Mouse (Mus musculus) stomach, embryonic 15.5 days (tissue): ENCODE data around the gene Zfp385c. TPM values are rescaled to one million over a fixed set of nuclear protein-coding genes. Genes with fewer than 3 reads are reported as not detected.

Source experiments
- ATAC-seq: fragments of 200-750 bp; cut with Nextera tagmentation; 2 replicates; pipeline ENCODE4 v1.8.0; 2017; ENCODE audit warnings: low read depth, moderate number of reproducible peaks, moderate TSS enrichment; ENCODE audit not compliant: insufficient read depth, low FRiP score
- H3K27ac ChIP-seq: fragments of 300-500 bp; sonication (generic); 2 replicates; pipeline ENCODE4 v1.5.1; 2015; ENCODE audit warnings: mild to moderate bottlenecking, inconsistent platforms
- H3K27me3 ChIP-seq: fragments of 300-500 bp; sonication (generic); replicated peaks from 2 replicates; pipeline ENCODE4 v1.6.1; 2015; ENCODE audit warnings: inconsistent platforms
- H3K36me3 ChIP-seq: fragments of 300-500 bp; sonication (generic); 2 replicates; pipeline ENCODE4 v1.6.1; 2015; ENCODE audit warnings: inconsistent platforms
- H3K4me1 ChIP-seq: fragments of 300-500 bp; sonication (generic); 2 replicates; pipeline ENCODE4 v1.6.1; 2015; ENCODE audit warnings: inconsistent platforms
- H3K4me2 ChIP-seq: fragments of 300-500 bp; sonication (generic); 2 replicates; pipeline ENCODE4 v1.6.1; 2015; ENCODE audit warnings: mild to moderate bottlenecking, inconsistent platforms
- H3K4me3 ChIP-seq: fragments of 300-500 bp; sonication (generic); replicated peaks from 2 replicates; pipeline ENCODE4 v1.5.1; 2015; ENCODE audit warnings: inconsistent platforms
- H3K9ac ChIP-seq: fragments of 300-500 bp; sonication (generic); 2 replicates; pipeline ENCODE4 v1.6.1; 2015; ENCODE audit warnings: inconsistent platforms
- H3K9me3 ChIP-seq: fragments of 300-500 bp; sonication (generic); 2 replicates; pipeline ENCODE4 v1.6.1; 2016; ENCODE audit warnings: inconsistent platforms
- WGBS: fragments of 180-500 bp; shearing (Covaris S2); methylation state at CpG from one replicate; pipeline ENCODE4 v1.1.7; 2015; 5-methylcytosine and 5-hydroxymethylcytosine counted together
- polyA plus RNA-seq: library from polyadenylated mRNA; unstranded; fragments of >200 nt; fragmentation: Nextera tagmentation; extraction: Ambion mirVana; gene quantifications from 2 replicates; pipeline ENCODE4 v1.2.1, GENCODE M21; 2015

The Zfp385c gene
- polyA plus RNA-seq, 1 experiment from 2014 or later: 0.06 TPM

- no peak overlapping the region for H3K4me2 ChIP-seq
- H3K36me3 ChIP-seq: no peaks in the 10 kb centered on the region
- H3K27ac ChIP-seq: no peak overlapping the region
- WGBS: 92% methylated on average over 3 of the region's 3 CpGs
- no peaks in the 10 kb centered on the region for H3K9me3 ChIP-seq
- ATAC-seq: no peak
- H3K27me3 ChIP-seq: no peaks in the 10 kb centered on the region
- no peak overlapping the region for H3K4me3 ChIP-seq
- peaks cover 16% of the 10 kb centered on the region for H3K4me1 ChIP-seq
- H3K9ac ChIP-seq: no peak overlapping the region
These were observed 34.9 kb upstream of the Zfp385c start for GRCm38 (mm10) chr11:100727201-100727600.

- Histone ChIP-seq H3K4me2 (peak overlapping the region; percentile 19; the same call in 1 of the 2 replicates), H3K4me1 (peaks cover 31% of the 10 kb centered on the region), H3K9me3 (no peaks in the 10 kb centered on the region), H3K27me3 (no peaks in the 10 kb centered on the region), H3K4me3 (no peak overlapping the region), H3K27ac (peak overlapping the region; percentile 70), H3K9ac (no peak overlapping the region), H3K36me3 (no peaks in the 10 kb centered on the region)
- 32% methylated on average over 5 of the region's 5 CpGs for WGBS
- 0 out of 2 replicates have a peak, but pooled peaks have one; percentile 50 for ATAC-seq
These were observed 32.8 kb upstream of the Zfp385c start for GRCm38 (mm10) chr11:100724919-100725512.

- WGBS: 39% methylated on average over 2 of the region's 2 CpGs
- peaks cover 5% of the 10 kb centered on the region; the same call in 1 of the 2 replicates for H3K36me3 ChIP-seq
- no peak for ATAC-seq
- no peak overlapping the region for H3K4me3 ChIP-seq
- H3K4me1 ChIP-seq: peaks cover 31% of the 10 kb centered on the region
- no peaks in the 10 kb centered on the region for H3K27me3 ChIP-seq
- peak overlapping the region; percentile 28; the same call in 1 of the 2 replicates for H3K27ac ChIP-seq
- no peaks in the 10 kb centered on the region for H3K9me3 ChIP-seq
- H3K9ac ChIP-seq: no peak overlapping the region
- no peak overlapping the region for H3K4me2 ChIP-seq
These were observed 30.3 kb upstream of the Zfp385c start for GRCm38 (mm10) chr11:100722493-100723028.

GRCm38 (mm10) chr11:100721776-100722492 is 29.7 kb upstream of the Zfp385c start:
- 59% methylated on average over 8 of the region's 8 CpGs for WGBS
- no peak for ATAC-seq
- no peaks in the 10 kb centered on the region for H3K9me3 ChIP-seq
- peaks cover 31% of the 10 kb centered on the region for H3K4me1 ChIP-seq
- H3K36me3 ChIP-seq: peaks cover 8% of the 10 kb centered on the region
- H3K27ac ChIP-seq: peak overlapping the region; percentile 28; the same call in 1 of the 2 replicates
- H3K4me2 ChIP-seq: no peak overlapping the region
- no peaks in the 10 kb centered on the region for H3K27me3 ChIP-seq
- no peak overlapping the region for H3K4me3 ChIP-seq
- no peak overlapping the region for H3K9ac ChIP-seq

GRCm38 (mm10) chr11:100721254-100721653 is 29.0 kb upstream of the Zfp385c start:
- H3K4me1 ChIP-seq: peaks cover 31% of the 10 kb centered on the region
- H3K27me3 ChIP-seq: no peaks in the 10 kb centered on the region
- no peak overlapping the region for H3K4me2 ChIP-seq
- no peak for ATAC-seq
- H3K36me3 ChIP-seq: peaks cover 14% of the 10 kb centered on the region
- 58% methylated on average over 4 of the region's 4 CpGs for WGBS
- H3K4me3 ChIP-seq: no peak overlapping the region
- no peak overlapping the region for H3K9ac ChIP-seq
- H3K9me3 ChIP-seq: no peaks in the 10 kb centered on the region
- peak overlapping the region; percentile 42; the same call in 1 of the 2 replicates for H3K27ac ChIP-seq

GRCm38 (mm10) chr11:100720345-100720744 is 28.1 kb upstream of the Zfp385c start:
- H3K27ac ChIP-seq: peak overlapping the region; percentile 42; the same call in 1 of the 2 replicates

GRCm38 (mm10) chr11:100719893-100720292 is 27.6 kb upstream of the Zfp385c start:
- Histone ChIP-seq H3K27ac (peak overlapping the region; percentile 18; the same call in 1 of the 2 replicates), H3K27me3 (no peaks in the 10 kb centered on the region), H3K36me3 (peaks cover 18% of the 10 kb centered on the region), H3K4me2 (no peak overlapping the region), H3K9ac (no peak overlapping the region), H3K4me3 (no peak overlapping the region), H3K4me1 (peaks cover 25% of the 10 kb centered on the region), H3K9me3 (no peaks in the 10 kb centered on the region)
- 86% methylated on average over 11 of the region's 11 CpGs for WGBS
- ATAC-seq: no peak

More at GRCm38 (mm10) chr11:100720345-100720744, 28.1 kb upstream of the Zfp385c start:
- peaks cover 30% of the 10 kb centered on the region for H3K4me1 ChIP-seq
- no peak overlapping the region for H3K9ac ChIP-seq
- H3K27me3 ChIP-seq: no peaks in the 10 kb centered on the region
- peaks cover 18% of the 10 kb centered on the region for H3K36me3 ChIP-seq
- no peak for ATAC-seq
- 63% methylated on average over 5 of the region's 5 CpGs for WGBS
- H3K4me3 ChIP-seq: no peak overlapping the region
- no peaks in the 10 kb centered on the region for H3K9me3 ChIP-seq
- no peak overlapping the region for H3K4me2 ChIP-seq

- no peak overlapping the region for H3K9ac ChIP-seq
- H3K4me3 ChIP-seq: no peak overlapping the region
- WGBS: 75% methylated on average over 3 of the region's 3 CpGs
- H3K27ac ChIP-seq: peak overlapping the region; percentile 18; the same call in 1 of the 2 replicates
- H3K4me2 ChIP-seq: no peak overlapping the region
- no peaks in the 10 kb centered on the region for H3K27me3 ChIP-seq
- H3K36me3 ChIP-seq: peaks cover 18% of the 10 kb centered on the region
- no peak for ATAC-seq
- H3K9me3 ChIP-seq: no peaks in the 10 kb centered on the region
- peaks cover 21% of the 10 kb centered on the region for H3K4me1 ChIP-seq
These were observed 27.1 kb upstream of the Zfp385c start for GRCm38 (mm10) chr11:100719312-100719711.

GRCm38 (mm10) chr11:100718866-100719265 is 26.6 kb upstream of the Zfp385c start:
- no peak overlapping the region for H3K9ac ChIP-seq

GRCm38 (mm10) chr11:100718462-100718861 is 26.2 kb upstream of the Zfp385c start:
- Histone ChIP-seq H3K27me3 (no peaks in the 10 kb centered on the region), H3K27ac (no peak overlapping the region)
- 85% methylated on average over 7 of the region's 7 CpGs for WGBS

More at GRCm38 (mm10) chr11:100718866-100719265, 26.6 kb upstream of the Zfp385c start:
- H3K4me2 ChIP-seq: no peak overlapping the region
- H3K4me3 ChIP-seq: no peak overlapping the region
- H3K9me3 ChIP-seq: no peaks in the 10 kb centered on the region
- H3K4me1 ChIP-seq: peaks cover 25% of the 10 kb centered on the region
- H3K27me3 ChIP-seq: no peaks in the 10 kb centered on the region
- H3K36me3 ChIP-seq: peaks cover 18% of the 10 kb centered on the region
- no peak for ATAC-seq
- no peak overlapping the region for H3K27ac ChIP-seq
- 90% methylated on average over 4 of the region's 4 CpGs for WGBS

GRCm38 (mm10) chr11:100716649-100717048 is 24.4 kb upstream of the Zfp385c start:
- no peak for ATAC-seq
- peaks cover 26% of the 10 kb centered on the region for H3K4me1 ChIP-seq
- H3K9ac ChIP-seq: no peak overlapping the region
- H3K9me3 ChIP-seq: no peaks in the 10 kb centered on the region
- no peak overlapping the region for H3K4me2 ChIP-seq
- H3K4me3 ChIP-seq: no peak overlapping the region
- peaks cover 18% of the 10 kb centered on the region for H3K36me3 ChIP-seq
- 85% methylated on average over 3 of the region's 3 CpGs for WGBS
- H3K27me3 ChIP-seq: no peaks in the 10 kb centered on the region
- H3K27ac ChIP-seq: no peak overlapping the region

More at GRCm38 (mm10) chr11:100718462-100718861, 26.2 kb upstream of the Zfp385c start:
- H3K4me1 ChIP-seq: peaks cover 29% of the 10 kb centered on the region
- H3K4me2 ChIP-seq: no peak overlapping the region
- no peak overlapping the region for H3K9ac ChIP-seq
- no peak overlapping the region for H3K4me3 ChIP-seq
- no peak for ATAC-seq
- H3K36me3 ChIP-seq: peaks cover 18% of the 10 kb centered on the region
- no peaks in the 10 kb centered on the region for H3K9me3 ChIP-seq

- Histone ChIP-seq H3K9ac (no peak overlapping the region), H3K27ac (no peak overlapping the region), H3K4me1 (peaks cover 29% of the 10 kb centered on the region), H3K4me2 (no peak overlapping the region), H3K9me3 (no peaks in the 10 kb centered on the region), H3K4me3 (no peak overlapping the region), H3K27me3 (no peaks in the 10 kb centered on the region), H3K36me3 (peaks cover 23% of the 10 kb centered on the region)
- WGBS: 87% methylated on average over 6 of the region's 6 CpGs
- no peak for ATAC-seq
These were observed 22.7 kb upstream of the Zfp385c start for GRCm38 (mm10) chr11:100714948-100715347.
